Mouse (Mus musculus) natural killer cell, adult 2 months (primary cell): ENCODE measurements around the gene Cfap65.

ENCODE experiments used
- DNase-seq, 2 experiments: peaks; one replicate each; pipeline ENCODE4 v3.0.0; 2022; ENCODE audit warnings: low spot score in 2 of 2

Gene Cfap65

DNA sequence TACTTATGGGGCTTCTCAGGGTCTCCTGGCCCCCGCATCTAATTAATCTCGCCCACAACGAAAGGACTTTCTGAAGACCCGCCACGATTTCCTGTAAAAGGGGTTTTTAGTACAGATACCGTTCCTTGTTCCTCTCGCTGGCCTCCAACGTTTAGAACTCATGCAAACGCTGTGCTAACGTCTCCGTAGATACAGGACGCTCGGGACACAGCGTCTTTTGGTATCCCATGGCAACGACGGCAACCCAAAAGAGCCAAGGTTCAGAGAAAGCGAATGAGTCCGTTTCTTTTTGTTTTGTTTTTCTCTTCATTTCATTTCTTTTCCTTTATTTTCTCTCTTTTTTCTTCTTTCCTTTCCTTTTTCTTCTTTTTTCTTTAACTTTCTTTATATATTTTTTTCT is at the start of gene Cfap65:
Gene Cfap65, minus strand, starts transcription at position 198 of the 400 bp plus-strand sequence.
- no peak for DNase-seq

DNA sequence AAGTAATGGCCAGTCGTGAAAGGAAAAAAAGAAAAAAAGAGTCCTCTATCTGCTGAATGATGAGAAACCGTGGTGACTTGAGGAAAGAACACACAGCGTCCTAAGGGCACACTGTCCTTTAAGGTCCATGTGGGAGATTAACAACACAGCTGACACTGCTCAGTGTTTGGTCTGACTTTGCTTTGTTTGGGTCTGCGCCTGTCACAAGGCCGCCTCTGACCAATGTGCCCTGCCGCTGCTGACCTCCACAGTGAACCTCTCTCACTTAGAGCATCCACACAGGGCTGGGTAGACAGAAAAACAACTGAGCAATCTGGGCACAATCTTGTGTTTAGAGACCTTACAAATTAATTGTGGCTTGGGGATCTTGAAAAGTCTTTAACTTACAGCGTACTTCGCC is 41.6 kb upstream of the Cfap65 start:
- DNase-seq = no peak

DNA sequence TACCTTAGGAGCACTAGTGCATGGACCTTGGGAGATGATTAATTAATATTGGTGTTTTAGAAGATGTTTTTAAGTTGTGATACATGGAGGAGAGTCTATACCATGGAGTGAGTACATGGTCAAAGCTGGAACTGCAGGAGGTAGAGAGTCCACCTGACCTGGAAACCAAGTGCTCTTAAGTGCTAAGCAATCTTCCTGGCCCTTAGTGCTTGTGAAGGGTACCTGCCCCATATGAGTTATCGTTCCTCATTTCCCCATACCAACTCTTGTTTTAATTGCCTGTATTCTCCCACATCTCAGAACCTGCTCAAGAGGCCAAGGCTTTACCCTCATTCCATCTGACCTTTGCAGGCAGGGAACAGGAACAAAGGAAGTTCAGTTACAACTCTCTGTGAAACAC is 40.5 kb upstream of the Cfap65 start:
- DNase-seq = no peak

DNA sequence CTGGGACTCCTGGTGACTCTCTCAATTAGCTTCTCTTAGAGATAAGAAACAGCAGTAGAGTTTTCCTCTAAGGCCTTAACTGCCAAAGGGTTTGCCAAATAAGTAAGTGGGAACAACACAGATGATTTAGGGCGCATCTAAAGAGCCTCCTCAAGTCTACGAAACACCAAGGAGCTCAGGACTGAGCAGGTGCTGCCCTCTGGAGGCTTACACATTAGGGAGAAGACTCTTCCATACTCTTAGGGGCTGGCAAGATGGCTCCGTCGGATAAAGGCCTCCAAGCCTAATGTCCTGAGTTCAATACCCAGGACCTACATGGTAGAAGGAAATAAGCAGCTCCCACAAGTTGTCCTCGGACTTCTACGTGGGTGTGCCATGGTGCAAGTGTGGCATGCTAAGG is 38.2 kb upstream of the Cfap65 start:
- DNase-seq = no peak

DNA sequence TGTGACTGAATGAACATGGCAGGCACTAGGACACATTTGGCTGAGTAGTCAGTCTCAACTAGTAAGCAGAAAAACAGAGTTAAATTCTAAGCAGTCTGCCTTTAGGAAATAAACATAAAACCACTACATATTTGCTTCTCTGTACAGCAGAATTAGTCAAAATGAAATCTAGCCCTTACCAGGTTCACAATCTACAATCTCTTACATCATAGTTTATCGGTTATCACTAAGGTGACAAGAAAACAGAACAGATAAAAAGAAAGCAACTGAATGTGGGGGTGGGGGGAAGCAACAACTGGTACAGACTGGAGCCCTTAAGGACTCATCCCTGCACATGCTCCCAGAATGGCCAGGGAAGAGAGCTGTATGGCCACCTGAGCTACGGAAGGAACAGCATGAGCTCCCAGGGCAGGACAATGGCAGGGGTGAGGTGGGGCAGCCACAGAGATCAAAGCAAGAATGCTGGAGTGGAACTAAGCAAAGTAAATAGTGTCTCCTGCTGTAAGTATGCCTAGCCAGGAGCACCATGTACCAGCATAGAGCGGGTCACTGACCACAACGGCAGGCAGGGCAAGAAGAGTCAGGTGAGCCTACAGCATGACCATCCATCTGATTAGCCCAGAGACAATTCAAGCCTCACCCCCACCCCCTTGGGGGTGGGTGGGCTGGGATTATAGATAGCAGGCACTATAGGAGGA is 36.1 kb upstream of the Cfap65 start:
- no peak for DNase-seq

DNA sequence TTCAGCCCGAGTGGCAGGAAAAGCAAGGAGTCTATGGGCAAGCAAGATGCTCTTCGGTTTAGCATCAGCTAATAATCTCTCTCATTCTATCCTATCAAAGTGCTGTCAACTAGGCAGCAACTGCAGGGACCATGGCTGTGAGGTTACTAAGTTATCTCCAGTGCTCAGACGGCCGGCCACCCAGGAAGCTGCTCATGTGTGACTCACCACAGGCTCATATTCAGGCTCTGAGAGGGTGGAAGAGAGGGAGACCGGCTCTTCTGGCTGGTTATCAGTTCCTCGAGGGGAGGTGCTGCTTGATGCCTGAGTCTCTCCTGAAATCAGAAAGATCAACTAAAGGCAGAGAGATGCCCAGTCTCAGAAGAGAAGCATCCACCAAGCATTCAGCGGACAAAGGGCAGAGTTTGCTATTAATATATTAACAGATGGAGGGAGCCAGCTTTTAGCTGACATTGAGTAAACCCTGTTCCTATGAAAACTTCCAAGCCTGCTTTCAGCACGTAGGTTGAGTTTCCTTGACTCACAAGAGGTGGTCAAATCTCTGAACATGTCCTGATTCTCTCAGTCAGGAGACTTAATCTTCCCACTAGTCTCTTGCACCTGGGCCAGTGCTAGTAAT is 32.7 kb upstream of the Cfap65 start:
- no peak for DNase-seq

DNA sequence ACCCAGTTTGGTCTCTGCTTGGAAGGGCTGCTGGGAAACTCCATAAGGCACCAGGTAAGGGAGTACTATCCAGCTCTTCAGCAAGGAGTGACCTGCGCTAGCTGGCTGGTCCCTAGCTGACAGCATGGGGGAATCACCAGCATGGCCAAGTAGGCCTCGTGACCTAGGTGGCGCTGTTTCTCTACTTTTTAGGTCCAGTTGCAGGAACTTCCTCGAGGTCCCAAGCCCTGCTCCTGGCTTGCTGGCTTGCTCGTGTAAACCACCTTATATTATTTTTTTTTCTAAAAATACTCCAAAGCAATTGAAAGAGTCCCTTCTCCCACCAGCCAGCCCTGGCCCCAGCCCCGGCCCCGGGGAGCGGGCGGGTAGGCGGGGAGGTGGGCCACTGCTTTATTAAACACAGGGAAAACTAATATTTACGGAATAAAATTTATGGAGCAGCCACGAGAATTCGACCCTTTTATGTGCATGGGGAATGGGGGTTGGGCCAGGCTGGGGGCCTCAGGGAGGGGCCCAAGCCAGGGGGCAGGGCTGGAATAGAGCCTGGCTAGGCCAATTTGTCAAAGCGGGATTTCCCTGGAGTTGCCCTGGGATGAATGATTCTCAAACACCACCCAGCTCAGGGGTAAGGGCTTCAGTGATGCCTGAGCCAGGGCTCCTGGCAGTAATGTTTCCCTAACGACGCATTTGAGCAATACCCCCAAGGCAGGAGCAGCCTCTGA is 29.3 kb upstream of the Cfap65 start:
- DNase-seq = peak in 1 of 2 experiments; percentile 31

DNA sequence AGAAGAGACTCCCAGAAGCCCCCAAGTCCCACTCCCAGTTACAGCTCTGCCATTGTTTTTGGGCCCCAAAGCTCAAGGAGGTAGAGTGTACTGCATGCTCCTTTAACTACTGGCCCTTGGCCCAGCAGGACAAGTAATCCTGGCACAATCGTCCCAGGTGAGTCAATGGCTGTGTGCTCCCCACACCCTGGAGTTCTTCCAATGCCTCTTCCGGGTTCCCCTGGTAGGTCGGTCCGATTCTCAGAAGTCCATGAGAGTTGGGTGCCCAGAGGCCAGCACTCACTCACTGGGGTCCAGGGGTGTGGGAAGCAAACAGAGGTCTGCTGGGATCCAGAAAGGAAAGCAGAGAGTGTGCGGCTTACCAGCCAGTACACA is 27.4 kb upstream of the Cfap65 start:
- no peak for DNase-seq

DNA sequence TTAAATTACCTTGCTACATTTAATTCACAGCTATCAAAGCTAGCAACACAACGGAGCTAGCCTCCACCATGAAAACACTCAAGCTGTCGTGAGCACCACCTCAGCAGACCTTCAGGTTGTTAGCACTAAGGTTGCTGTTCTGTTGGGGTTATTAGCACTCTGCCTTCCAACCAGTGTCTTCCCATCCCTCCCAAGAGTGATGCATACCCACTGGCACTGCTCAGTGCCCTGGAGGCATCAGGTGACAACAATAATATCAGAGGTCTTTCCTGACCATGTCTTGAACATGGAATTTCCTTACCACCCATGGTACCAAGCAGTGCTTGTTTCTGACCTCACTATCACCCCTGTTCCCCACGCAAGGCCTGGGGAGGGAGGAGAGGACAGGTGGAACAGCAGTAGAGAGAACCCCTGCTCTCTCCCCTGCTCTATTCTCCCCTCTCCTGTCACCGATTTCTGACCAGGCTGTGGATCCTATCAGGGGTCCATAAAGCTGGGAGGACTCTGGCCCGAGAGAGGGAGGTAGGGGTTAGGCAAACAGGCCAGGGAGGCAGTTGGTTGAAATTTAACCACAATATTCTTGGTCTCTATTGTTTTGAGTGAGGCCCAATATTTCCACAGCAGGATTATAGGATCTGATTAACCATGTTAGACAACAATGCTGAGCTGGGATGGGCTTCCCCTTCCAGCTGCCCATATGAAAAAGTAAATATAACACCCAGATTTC is 26.9 kb upstream of the Cfap65 start:
- no peak for DNase-seq

DNA sequence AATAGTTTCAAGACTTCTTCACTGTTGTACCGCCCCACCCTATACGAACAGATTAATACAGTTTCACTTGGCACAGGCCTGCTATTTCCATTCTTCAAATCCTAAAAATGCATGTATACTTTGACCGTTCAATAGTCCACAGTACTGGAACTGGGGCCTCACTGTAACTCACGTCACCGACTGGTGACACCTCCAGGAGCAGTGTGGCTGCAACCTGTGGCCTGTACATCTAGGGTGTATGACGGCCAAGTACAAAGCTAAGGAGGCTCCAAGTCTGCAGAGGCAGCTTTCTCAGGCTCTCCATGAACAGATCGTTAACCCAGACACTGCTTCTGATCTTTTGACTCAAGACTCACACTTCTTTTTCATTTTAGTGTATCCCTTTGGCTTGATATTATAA is 26.3 kb upstream of the Cfap65 start:
- DNase-seq = no peak

DNA sequence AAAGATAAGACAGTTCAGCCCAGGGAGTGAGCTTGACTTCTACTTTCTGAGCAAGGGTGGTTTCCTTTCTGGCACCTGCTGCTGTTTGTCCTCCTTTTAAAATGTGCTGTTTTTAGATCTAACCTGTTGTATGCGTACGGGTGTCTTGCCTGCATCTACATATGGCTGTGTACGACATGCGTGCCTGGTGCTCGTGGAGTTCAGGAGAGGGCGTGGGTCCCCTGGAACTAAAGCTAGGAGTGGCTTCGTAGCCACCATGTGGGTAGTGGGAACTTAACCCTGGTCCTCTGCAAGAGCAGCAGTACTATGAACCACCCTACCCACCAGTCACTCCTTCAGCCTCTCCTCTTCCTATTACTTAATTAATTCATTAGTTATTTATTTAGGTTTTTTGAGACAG is 24.7 kb upstream of the Cfap65 start:
- no peak for DNase-seq

DNA sequence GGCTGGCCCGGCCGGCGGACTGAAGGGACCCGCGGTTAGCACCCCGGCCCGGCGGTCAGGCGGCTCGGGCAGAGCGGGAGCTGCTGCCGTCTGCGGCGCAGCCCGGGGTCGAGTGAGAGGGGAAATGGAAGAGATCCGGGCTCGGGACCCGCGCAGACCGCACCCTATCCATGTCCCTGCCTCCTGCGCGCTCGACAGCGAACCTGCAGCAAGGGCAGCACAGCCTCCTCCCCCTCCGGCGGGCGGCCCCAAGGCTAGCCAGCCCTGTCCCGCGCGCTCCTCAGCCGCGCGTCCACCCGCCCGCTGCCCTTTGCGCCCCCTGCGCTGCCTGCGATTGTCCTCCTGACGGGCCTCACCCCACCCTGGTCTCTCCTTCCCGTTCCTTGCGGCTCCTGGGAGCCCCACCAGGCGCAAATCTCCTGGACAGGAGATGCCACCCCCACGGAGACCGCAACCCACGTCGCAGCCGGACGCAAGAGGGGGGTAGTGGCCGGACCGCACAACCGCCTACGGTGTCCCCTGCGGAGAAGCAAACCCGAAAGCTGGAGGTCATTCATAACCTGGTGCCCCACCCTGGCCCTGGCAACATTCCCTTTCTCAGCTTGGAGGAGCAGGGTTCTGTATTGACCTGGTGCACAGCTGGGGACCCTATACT is 16.3 kb upstream of the Cfap65 start, which contains the start of gene Ihh:
Gene Ihh, minus strand, starts transcription at position 117 of the 655 bp plus-strand sequence.
- no peak for DNase-seq

DNA sequence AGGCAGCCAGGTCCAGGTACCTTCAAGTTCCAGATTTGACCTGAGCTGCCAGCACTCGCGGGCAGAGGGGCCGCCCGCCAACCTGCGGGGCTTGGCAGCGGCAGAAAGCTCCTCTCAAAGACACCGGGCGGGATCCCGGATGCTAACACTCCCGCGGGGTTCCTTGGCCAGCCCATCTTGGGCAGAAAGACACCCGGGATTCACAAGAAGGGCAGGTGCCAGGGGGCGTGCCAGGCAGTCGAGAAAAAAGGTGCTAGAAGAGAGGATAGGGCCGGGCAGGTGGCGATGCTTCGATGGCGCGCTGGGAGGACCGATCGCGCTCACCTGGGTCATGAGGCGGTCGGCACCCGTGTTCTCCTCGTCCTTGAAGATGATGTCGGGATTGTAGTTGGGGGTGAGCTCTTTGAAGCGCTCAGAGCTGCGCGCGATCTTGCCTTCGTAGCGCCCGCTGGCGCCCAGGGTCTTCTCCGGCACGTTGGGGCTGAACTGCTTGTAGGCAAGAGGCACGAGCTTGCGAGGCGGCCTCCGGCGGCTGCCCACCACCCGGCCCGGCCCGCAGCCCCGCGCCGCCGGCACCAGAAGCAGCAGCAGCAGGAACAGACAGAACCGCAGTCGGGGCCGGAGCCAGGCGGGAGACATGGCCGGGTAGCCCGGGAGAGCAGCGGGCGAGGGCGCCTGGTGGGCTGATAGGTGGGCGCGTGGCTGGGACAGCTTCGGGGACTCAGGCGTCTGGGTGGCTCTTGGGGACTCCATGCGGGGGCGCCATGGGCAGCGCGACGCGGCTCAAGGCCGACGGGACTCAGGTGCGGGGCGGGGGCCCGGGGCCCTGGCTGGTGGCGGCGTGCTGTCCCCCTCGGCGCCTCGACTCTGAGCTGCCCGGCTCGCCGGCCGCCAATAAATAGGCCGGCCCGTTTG is 15.4 kb upstream of the Cfap65 start:
- no peak for DNase-seq

DNA sequence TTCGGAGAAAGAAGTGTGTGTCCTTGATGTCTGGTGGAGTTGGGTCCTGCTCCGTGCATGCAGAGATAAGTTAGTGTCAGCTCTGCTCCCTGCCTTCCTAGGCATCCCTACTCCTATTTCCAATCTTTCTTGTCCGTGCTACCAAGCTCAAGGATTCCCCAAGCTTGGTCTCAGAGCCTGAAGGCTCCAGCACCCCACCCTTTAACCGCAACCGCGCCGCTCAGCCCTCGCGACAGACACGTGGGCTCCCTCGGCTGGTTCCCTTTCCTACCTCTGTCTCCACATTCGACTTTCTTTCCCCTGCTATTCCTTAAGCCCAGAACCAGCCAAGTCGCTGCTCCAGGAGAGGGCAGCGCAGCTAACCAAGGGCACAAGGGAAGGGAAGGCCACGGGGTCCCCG is 14.7 kb upstream of the Cfap65 start:
- DNase-seq = no peak

DNA sequence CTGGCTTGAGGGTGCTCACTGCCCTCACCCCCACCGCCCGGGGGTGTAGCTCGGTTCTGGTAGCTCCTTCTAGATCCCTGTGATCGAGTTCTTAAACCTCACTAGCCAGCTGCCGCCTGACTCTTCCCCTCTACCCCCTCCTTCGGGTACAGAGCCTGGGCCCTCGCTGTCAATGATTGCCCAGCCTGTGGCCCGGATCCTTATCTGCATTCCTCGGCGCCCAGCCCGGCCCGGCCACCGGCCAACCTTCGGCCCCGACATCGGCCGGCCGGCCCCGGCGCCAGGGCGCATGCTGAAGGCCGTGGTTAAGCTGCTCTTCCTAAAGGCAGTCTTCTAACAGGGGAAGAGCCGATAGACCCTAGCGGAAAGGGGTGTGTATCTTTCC is 14.3 kb upstream of the Cfap65 start:
- no peak for DNase-seq

DNA sequence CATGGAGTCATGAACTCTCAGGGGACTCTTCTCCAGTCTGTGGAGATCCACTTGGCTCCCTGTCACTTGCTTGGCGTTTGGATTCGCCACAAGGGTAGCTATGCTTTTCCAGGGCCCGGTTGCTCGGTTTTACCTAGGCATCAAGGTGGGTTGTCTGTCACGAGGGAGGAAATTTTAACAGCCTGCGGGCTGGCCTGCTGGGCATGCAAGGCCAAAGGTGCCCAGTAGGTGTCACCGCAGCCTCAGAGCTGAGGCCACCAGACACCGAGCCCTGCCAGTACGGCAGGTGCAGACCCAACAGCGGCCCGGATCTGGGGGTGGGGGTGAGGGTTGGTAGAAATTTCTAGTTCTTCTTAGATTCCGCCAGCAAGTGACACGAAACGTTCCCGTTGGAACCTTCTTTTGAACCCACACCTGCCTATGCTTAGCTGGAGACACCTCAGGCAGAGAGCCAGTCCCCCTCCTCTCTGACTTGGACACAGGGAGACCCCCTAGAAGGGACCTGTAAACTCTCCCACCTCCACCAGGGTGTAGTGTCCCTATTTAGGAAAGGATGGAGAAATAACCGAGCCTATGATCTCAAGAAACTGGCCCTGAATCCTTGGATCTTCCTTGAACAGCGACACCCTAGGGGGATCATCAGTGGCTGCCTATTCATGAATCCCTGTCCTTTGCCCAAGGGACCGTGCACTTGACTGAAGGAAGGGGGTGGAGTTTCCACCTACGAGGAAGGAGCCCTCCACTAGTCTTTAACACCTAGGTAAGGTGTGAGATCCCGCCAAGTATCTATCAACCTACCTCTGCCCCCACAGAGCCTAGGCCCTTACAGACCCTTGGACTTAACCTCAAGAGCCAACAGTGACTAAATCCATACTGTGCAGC is 13.6 kb upstream of the Cfap65 start:
- DNase-seq = peak in 1 of 2 experiments; percentile 30

DNA sequence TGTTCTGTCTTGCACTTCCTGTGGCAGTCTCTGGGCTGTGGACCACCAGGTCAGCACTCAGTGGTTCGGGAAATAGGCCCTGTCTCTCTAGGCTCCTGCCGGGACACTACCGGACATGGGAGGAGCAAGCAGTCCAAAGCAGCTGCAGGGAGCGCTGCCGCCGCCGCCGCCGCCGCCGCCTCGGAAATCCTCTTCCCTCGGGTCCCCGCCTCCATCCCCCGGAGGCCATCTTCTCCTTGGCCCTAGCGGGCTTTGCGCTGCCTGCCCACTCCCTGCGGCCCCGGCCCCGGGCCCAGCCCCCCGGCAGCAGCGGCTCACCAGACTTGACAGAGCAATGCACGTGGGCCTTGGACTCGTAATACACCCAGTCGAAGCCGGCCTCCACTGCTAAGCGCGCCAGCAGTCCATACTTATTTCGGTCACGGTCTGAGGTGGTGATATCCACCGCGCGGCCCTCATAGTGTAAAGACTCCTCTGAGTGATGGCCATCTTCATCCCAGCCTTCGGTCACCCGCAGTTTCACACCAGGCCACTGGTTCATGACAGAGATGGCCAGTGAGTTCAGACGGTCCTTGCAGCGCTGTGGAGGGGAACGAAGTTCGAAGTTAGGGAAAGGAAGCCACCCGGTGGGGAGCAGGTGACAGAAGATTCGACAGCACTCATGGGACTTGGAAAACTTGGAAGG is 12.7 kb upstream of the Cfap65 start:
- no peak for DNase-seq

DNA sequence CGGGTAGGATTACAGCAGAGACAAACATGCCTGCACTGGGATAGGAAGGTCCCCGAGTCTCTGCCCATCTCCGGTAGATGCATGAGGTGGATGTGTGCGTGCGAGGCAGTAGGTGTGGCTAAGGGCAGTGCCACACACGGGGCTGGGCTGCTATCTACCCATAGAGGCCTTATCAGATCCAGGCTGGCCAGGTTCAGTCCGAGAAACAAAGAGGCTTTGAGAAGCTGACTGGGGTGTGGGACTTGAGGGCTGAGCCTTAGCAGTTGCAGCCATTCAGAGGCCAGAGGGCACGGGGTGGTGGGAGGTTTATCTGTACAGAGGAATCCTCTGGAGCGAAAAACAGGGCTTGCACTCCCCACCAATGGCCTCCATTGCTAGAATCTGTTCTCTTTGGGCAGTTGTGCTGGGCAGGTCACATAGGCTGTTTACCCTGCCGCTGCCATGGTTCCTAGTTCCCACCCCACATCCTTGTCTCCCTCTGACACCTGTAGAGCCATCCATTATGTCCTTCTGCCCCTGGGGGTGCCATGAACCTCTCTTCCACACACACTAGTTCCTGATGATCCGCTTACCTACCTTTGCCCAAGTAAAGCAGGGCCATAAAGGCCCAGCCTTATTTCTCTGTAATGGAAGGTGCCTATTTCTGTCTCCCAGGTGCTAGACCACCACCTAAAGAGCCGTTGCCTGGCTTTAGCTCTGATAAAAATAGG is 6.4 kb upstream of the Cfap65 start:
- DNase-seq = no peak

DNA sequence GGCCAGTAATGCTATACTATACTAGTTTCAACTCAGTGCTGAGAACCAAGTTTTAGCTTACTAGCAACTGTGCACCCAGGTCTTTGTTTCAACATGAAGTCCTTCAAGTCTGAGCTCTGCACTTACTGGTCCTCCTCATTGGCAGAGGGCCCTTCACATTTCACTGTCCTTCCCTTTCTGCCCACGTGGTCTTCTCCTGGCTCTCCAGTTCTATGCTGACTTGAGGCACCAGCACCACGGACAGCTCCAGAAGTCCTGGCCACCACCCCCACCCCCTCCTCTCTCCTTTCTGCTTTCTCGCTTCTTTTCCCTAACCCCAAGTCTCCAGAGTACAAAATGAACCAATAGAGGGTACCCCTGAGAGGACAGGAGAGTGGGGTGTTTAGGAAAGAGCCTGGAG is 4.4 kb upstream of the Cfap65 start:
- no peak for DNase-seq
